Mouse (Mus musculus) testis, adult 2 months (tissue): ENCODE data around the gene Arl15.

Source experiments
- CTCF ChIP-seq: fragments of 200-500 bp; IDR thresholded peaks from 2 replicates; pipeline ENCODE4 v1.5.1; 2012; ENCODE audit warnings: low read depth, mild to moderate bottlenecking, inconsistent platforms, low read length, moderate library complexity; ENCODE audit not compliant: control insufficient read depth, insufficient read depth, insufficient replicate concordance
- POLR2A ChIP-seq: fragments of 200-500 bp; IDR thresholded peaks from 2 replicates; pipeline ENCODE4 v1.6.1; 2012; ENCODE audit warnings: low read depth, mild to moderate bottlenecking, inconsistent platforms, low read length, moderate library complexity; ENCODE audit not compliant: control insufficient read depth

DNA sequence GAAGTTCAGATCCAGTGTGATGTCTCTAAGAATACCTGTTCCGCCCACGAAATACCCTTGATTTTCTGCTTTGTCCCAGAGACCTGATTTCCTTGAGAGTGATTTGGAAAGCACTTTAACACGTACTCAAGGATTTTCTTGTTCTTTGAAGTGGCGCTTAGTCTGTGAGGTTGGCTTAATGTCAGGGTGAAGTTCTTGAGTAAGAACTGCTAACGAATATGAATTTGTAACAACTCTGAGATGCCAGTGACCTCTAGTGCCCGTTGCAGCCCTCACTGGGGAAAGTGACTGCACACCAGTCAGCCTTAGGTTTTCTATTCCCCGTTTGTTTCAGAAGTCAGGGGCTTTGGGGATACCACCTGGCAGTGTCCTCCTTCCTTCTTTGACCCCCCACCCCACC is 70.0 kb downstream of the Arl15 start:
- TF ChIP-seq CTCF (no peak; the same call in 1 of the 2 replicates), POLR2A (no peak)
